Mouse (Mus musculus): ENCODE data around the gene Med12l. TPM values are rescaled to one million over a fixed set of nuclear protein-coding genes. Genes with fewer than 3 reads are reported as not detected.
A peak's percentile ranks its signal among the peaks of the same experiment; 100 is the strongest.

Med12l gene
- total and polyA plus RNA-seq, 2 experiments from 2014 or later, result 3.3 to 20.5 TPM

GRCm38 (mm10) chr3:59005996-59006730 lies 538 bp downstream of the Med12l start:
- Histone ChIP-seq H3K4me1 (ENCODE audit: insufficient read depth, low read length) (no peaks in the 10 kb centered on the region; the same call in 1 of the 2 replicates), H3K27ac (peak overlapping the region; percentile 91), H3K9ac (replicated peaks; ENCODE audit: low read length) (peak overlapping the region; percentile 82), H3K4me2 (ENCODE audit: low read depth, low read length) (peak overlapping the region; percentile 75), H3K27me3 (ENCODE audit: insufficient read depth, low read length) (no peaks in the 10 kb centered on the region), H3K4me3 (ENCODE audit: low read length) (peak overlapping the region; percentile 73), H3K36me3 (ENCODE audit: insufficient read depth, low read length) (no peaks in the 10 kb centered on the region), H3K9me3 (ENCODE audit: low read length) (no peaks in the 10 kb centered on the region)
- under 1% methylated on average over 73 of the region's 83 CpGs for WGBS
- peak; percentile 84 for ATAC-seq
- peak; percentile 78 for DNase-seq (ENCODE audit: low spot score)
- TF ChIP-seq CTCF (IDR thresholded peaks at IDR 0.05; ENCODE audit: low read depth), result peak; percentile 34; the same call in 1 of the 2 replicates

DNA sequence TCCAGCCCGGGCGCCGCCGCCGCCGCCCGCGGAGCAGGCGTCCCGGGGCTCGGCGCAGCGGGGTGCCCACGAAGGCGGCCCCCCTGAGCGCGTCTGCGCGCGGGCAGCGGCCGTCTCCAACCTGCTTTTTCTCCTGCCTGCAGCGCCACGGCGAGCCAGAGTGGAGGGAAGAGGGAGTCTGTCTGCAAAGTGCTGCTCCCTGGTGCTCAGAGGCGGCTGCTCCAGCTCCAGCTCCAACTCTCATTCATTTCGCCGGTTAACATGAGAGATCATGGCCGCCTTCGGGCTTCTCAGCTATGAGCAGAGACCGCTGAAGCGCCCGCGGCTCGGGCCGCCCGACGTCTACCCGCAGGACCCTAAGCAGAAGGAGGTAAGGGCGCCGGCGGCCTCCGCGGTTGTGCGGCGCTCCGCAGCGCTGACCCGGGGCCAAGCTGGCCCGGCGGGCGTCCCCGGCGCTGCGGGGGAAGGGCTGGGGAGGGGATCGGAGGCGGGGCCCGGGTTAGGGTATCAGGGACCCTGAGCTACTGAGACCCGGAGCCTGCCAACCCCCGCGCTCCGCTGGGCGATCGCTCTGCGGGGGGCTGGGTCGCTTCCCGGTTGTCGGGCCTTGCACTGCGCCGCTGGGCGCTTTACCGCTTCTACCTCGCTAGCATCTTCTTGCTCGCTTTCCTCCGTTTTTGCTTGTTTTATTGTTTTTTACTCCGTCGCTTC lies 1.3 kb downstream of the Med12l start:
- Histone ChIP-seq H3K9ac (replicated peaks; ENCODE audit: low read length) (peak overlapping the region; percentile 82), H3K4me2 (ENCODE audit: low read depth, low read length) (peak overlapping the region; percentile 75), H3K27me3 (ENCODE audit: insufficient read depth, low read length) (no peaks in the 10 kb centered on the region), H3K4me3 (ENCODE audit: low read length) (peak overlapping the region; percentile 73), H3K9me3 (ENCODE audit: low read length) (no peaks in the 10 kb centered on the region), H3K36me3 (ENCODE audit: insufficient read depth, low read length) (no peaks in the 10 kb centered on the region), H3K4me1 (ENCODE audit: insufficient read depth, low read length) (no peaks in the 10 kb centered on the region; the same call in 1 of the 2 replicates), H3K27ac (peak overlapping the region; percentile 91)
- WGBS, result 0% methylated on average over 48 of the region's 77 CpGs
- peak; percentile 72 for TF ChIP-seq CTCF (IDR thresholded peaks at IDR 0.05; ENCODE audit: low read depth)
- peak; percentile 88 for ATAC-seq
- peak; percentile 90 for DNase-seq (ENCODE audit: low spot score)

GRCm38 (mm10) chr3:59010276-59010675 lies 4.7 kb downstream of the Med12l start:
- ATAC-seq (no peak), DNase-seq (ENCODE audit: low spot score) (no peak)
- TF ChIP-seq CTCF (IDR thresholded peaks at IDR 0.05; ENCODE audit: low read depth), result no peak
- Histone ChIP-seq H3K9ac (replicated peaks; ENCODE audit: low read length) (no peak overlapping the region), H3K4me1 (ENCODE audit: insufficient read depth, low read length) (no peaks in the 10 kb centered on the region), H3K36me3 (ENCODE audit: insufficient read depth, low read length) (no peaks in the 10 kb centered on the region), H3K27ac (no peak overlapping the region), H3K27me3 (ENCODE audit: insufficient read depth, low read length) (no peaks in the 10 kb centered on the region), H3K4me2 (ENCODE audit: low read depth, low read length) (no peak overlapping the region), H3K9me3 (ENCODE audit: low read length) (no peaks in the 10 kb centered on the region), H3K4me3 (ENCODE audit: low read length) (no peak overlapping the region)
- 88% methylated on average over 3 of the region's 3 CpGs for WGBS

DNA sequence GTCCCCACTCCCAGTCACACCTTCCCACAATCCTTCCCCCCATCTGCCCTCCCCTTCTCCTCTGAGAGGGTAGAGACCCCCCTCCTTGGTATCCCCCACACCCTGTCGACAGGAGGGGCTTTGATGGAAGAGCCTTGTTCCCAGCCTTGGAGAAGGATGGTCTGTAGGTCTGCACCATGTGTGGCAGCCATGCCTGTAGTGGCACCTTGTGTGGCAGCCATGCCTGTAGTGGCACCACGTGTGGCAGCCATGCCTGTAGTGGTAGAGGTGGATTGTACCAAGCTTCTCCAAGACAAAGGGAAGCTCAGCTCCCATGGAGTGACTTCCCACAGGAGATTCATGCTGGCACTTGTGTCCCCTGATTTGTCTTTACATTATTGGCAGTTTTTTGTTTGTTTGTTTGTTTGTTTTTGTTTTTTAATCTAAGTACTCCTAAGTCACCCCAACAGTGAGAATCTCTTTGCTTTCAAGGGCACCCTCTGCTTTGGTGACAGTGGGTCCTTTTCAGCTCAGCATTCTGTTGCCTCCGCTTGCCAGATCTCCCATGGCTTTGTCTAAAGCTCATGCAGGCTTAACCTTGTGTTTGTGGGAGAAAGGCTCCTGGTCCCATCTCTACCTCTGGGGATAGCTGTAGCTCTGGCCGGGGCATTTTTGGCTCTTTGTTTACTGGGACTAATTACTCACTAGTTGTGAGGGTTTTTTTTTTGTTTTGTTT lies 10.2 kb downstream of the Med12l start:
- WGBS, result 52% methylated on average over 4 of the region's 4 CpGs
- TF ChIP-seq CTCF (IDR thresholded peaks at IDR 0.05; ENCODE audit: low read depth), result no peak
- no peak overlapping the region for H3K4me2 ChIP-seq (ENCODE audit: low read depth, low read length)
- no peaks in the 10 kb centered on the region for H3K9me3 ChIP-seq (ENCODE audit: low read length)
- ATAC-seq (peak; percentile 61), DNase-seq (ENCODE audit: low spot score) (peak; percentile 18)
- no peaks in the 10 kb centered on the region for H3K36me3 ChIP-seq (ENCODE audit: insufficient read depth, low read length)
- H3K4me1 ChIP-seq (ENCODE audit: insufficient read depth, low read length), result no peaks in the 10 kb centered on the region
- H3K27me3 ChIP-seq (ENCODE audit: insufficient read depth, low read length), result no peaks in the 10 kb centered on the region
- H3K9ac ChIP-seq (replicated peaks; ENCODE audit: low read length), result no peak overlapping the region
- H3K4me3 ChIP-seq (ENCODE audit: low read length), result no peak overlapping the region
- no peak overlapping the region for H3K27ac ChIP-seq

DNA sequence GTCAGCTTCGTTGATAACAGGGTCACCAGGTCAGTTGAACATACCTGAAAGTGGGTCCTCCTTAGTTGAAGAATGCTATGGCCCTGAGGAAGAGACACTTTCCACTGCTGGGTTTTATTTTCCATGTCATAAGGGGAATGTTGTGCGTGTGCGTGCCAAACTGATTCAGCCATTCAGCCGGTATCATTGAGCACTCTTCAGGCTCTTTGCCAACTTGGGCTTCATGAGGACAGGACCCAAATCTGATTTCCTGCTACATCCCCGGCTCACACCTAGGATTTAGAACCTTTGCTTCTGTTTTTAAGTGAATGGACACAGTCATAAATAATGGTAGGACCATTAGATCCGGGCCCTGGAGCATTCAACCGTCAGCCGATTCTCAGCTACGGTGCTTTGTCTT lies 10.9 kb downstream of the Med12l start:
- ATAC-seq (no peak), DNase-seq (ENCODE audit: low spot score) (no peak)
- Histone ChIP-seq H3K27ac (no peak overlapping the region), H3K4me3 (ENCODE audit: low read length) (no peak overlapping the region), H3K4me1 (ENCODE audit: insufficient read depth, low read length) (peaks cover 5% of the 10 kb centered on the region; the same call in 1 of the 2 replicates), H3K9me3 (ENCODE audit: low read length) (no peaks in the 10 kb centered on the region), H3K4me2 (ENCODE audit: low read depth, low read length) (no peak overlapping the region), H3K36me3 (ENCODE audit: insufficient read depth, low read length) (no peaks in the 10 kb centered on the region), H3K9ac (replicated peaks; ENCODE audit: low read length) (no peak overlapping the region), H3K27me3 (ENCODE audit: insufficient read depth, low read length) (no peaks in the 10 kb centered on the region)
- TF ChIP-seq CTCF (IDR thresholded peaks at IDR 0.05; ENCODE audit: low read depth), result no peak
- 77% methylated on average over 9 of the region's 9 CpGs for WGBS

DNA sequence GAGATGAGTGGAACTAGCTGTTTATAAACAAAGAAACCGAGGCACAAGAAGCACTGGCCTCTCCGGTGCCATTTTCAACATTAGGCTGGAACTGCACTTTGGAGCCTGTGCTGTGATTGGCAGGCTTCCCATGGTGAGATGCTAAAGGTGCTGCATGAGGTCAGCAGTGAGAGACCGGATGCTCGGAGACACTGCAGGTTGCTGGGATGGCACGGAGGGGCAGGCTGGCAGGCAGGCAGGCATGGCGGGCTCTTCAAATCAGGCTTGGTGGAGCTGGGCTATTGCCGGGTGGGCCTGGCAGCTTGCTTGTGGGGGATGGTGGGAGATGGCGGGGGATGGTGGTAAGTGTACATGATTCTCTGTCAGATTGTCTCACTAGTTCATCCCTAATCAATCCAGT lies 15.6 kb downstream of the Med12l start:
- no peak overlapping the region for H3K4me3 ChIP-seq (ENCODE audit: low read length)
- no peaks in the 10 kb centered on the region for H3K9me3 ChIP-seq (ENCODE audit: low read length)
- no peaks in the 10 kb centered on the region for H3K36me3 ChIP-seq (ENCODE audit: insufficient read depth, low read length)
- H3K4me1 ChIP-seq (ENCODE audit: insufficient read depth, low read length), result peaks cover 9% of the 10 kb centered on the region; the same call in 1 of the 2 replicates
- TF ChIP-seq CTCF (IDR thresholded peaks at IDR 0.05; ENCODE audit: low read depth), result no peak
- WGBS, result 30% methylated on average over 8 of the region's 8 CpGs
- no peak overlapping the region for H3K27ac ChIP-seq
- 0 out of 2 replicates have a peak overlapping the region, but pooled peaks have one; percentile 24 for H3K9ac ChIP-seq (replicated peaks; ENCODE audit: low read length)
- H3K4me2 ChIP-seq (ENCODE audit: low read depth, low read length), result peak overlapping the region; percentile 16; the same call in 1 of the 2 replicates
- no peaks in the 10 kb centered on the region for H3K27me3 ChIP-seq (ENCODE audit: insufficient read depth, low read length)
- ATAC-seq (peak; percentile 57), DNase-seq (ENCODE audit: low spot score) (peak; percentile 15)

All from hindbrain, postnatal 0 days (tissue).